Mouse (Mus musculus): ENCODE measurements around the gene Mthfsl.
"Not testable (repeated sequence)": the region's sequence is repeated elsewhere in the genome, so short reads cannot be mapped to it uniquely, and the experiment has no call there.

Mthfsl gene

GRCm38 (mm10) chr9:88719989-88720537 lies at the start of gene Mthfsl:
Mthfsl (minus strand) TSS chr9:88720296.
- H3K4me1 ChIP-seq (replicated peaks; ENCODE audit: low read depth, low read length); H3K9me3 ChIP-seq (ENCODE audit: low read length); H3K27me3 ChIP-seq (ENCODE audit: insufficient read depth, low read length); H3K36me3 ChIP-seq (ENCODE audit: insufficient read depth, low read length): not testable (repeated sequence)
- peak within 1 kb of the TSS; percentile 66 for H3K4me3 ChIP-seq (replicated peaks; ENCODE audit: low read length)

GRCm38 (mm10) chr9:88769470-88769869 lies 49.4 kb upstream of the Mthfsl start:
- H3K27me3 ChIP-seq (ENCODE audit: insufficient read depth, low read length); H3K4me3 ChIP-seq (replicated peaks; ENCODE audit: low read length); H3K36me3 ChIP-seq (ENCODE audit: insufficient read depth, low read length); H3K9me3 ChIP-seq (ENCODE audit: low read length); H3K4me1 ChIP-seq (replicated peaks; ENCODE audit: low read depth, low read length): not testable (repeated sequence)

GRCm38 (mm10) chr9:88746687-88747086 lies 26.6 kb upstream of the Mthfsl start:
- not testable (repeated sequence) for H3K4me1 ChIP-seq (replicated peaks; ENCODE audit: low read depth, low read length); H3K9me3 ChIP-seq (ENCODE audit: low read length); H3K27me3 ChIP-seq (ENCODE audit: insufficient read depth, low read length); H3K36me3 ChIP-seq (ENCODE audit: insufficient read depth, low read length); H3K4me3 ChIP-seq (replicated peaks; ENCODE audit: low read length)

- H3K4me3 ChIP-seq (replicated peaks; ENCODE audit: low read length); H3K27me3 ChIP-seq (ENCODE audit: insufficient read depth, low read length); H3K9me3 ChIP-seq (ENCODE audit: low read length): not testable (repeated sequence)
Observed at GRCm38 (mm10) chr9:88746046-88746445, 25.9 kb upstream of the Mthfsl start.

GRCm38 (mm10) chr9:88735289-88735688 lies 15.2 kb upstream of the Mthfsl start:
- H3K36me3 ChIP-seq (ENCODE audit: insufficient read depth, low read length); H3K9me3 ChIP-seq (ENCODE audit: low read length); H3K4me1 ChIP-seq (replicated peaks; ENCODE audit: low read depth, low read length); H3K4me3 ChIP-seq (replicated peaks; ENCODE audit: low read length); H3K27me3 ChIP-seq (ENCODE audit: insufficient read depth, low read length): not testable (repeated sequence)

More at GRCm38 (mm10) chr9:88746046-88746445, 25.9 kb upstream of the Mthfsl start:
- H3K36me3 ChIP-seq (ENCODE audit: insufficient read depth, low read length); H3K4me1 ChIP-seq (replicated peaks; ENCODE audit: low read depth, low read length): not testable (repeated sequence)

GRCm38 (mm10) chr9:88733182-88733581 lies 13.1 kb upstream of the Mthfsl start:
- not testable (repeated sequence) for H3K27me3 ChIP-seq (ENCODE audit: insufficient read depth, low read length); H3K4me3 ChIP-seq (replicated peaks; ENCODE audit: low read length); H3K36me3 ChIP-seq (ENCODE audit: insufficient read depth, low read length); H3K4me1 ChIP-seq (replicated peaks; ENCODE audit: low read depth, low read length); H3K9me3 ChIP-seq (ENCODE audit: low read length)

- H3K4me3 ChIP-seq (replicated peaks; ENCODE audit: low read length); H3K4me1 ChIP-seq (replicated peaks; ENCODE audit: low read depth, low read length); H3K36me3 ChIP-seq (ENCODE audit: insufficient read depth, low read length); H3K9me3 ChIP-seq (ENCODE audit: low read length); H3K27me3 ChIP-seq (ENCODE audit: insufficient read depth, low read length): not testable (repeated sequence)
Observed at GRCm38 (mm10) chr9:88732334-88732733, 12.2 kb upstream of the Mthfsl start.

GRCm38 (mm10) chr9:88731728-88732127 lies 11.6 kb upstream of the Mthfsl start, which contains the start of gene Bcl2a1d:
Bcl2a1d (minus strand) TSS chr9:88731914.
- H3K36me3 ChIP-seq (ENCODE audit: insufficient read depth, low read length); H3K27me3 ChIP-seq (ENCODE audit: insufficient read depth, low read length); H3K4me1 ChIP-seq (replicated peaks; ENCODE audit: low read depth, low read length); H3K4me3 ChIP-seq (replicated peaks; ENCODE audit: low read length); H3K9me3 ChIP-seq (ENCODE audit: low read length): not testable (repeated sequence)

- not testable (repeated sequence) for H3K4me1 ChIP-seq (replicated peaks; ENCODE audit: low read depth, low read length); H3K36me3 ChIP-seq (ENCODE audit: insufficient read depth, low read length); H3K9me3 ChIP-seq (ENCODE audit: low read length); H3K4me3 ChIP-seq (replicated peaks; ENCODE audit: low read length); H3K27me3 ChIP-seq (ENCODE audit: insufficient read depth, low read length)
Observed at GRCm38 (mm10) chr9:88728311-88728710, 8.2 kb upstream of the Mthfsl start.

- not testable (repeated sequence) for H3K36me3 ChIP-seq (ENCODE audit: insufficient read depth, low read length); H3K4me1 ChIP-seq (replicated peaks; ENCODE audit: low read depth, low read length); H3K4me3 ChIP-seq (replicated peaks; ENCODE audit: low read length)
Observed at GRCm38 (mm10) chr9:88721628-88722027, 1.5 kb upstream of the Mthfsl start.

GRCm38 (mm10) chr9:88719073-88719921 lies 799 bp downstream of the Mthfsl start:
- not testable (repeated sequence) for H3K36me3 ChIP-seq (ENCODE audit: insufficient read depth, low read length); H3K4me1 ChIP-seq (replicated peaks; ENCODE audit: low read depth, low read length); H3K27me3 ChIP-seq (ENCODE audit: insufficient read depth, low read length); H3K9me3 ChIP-seq (ENCODE audit: low read length)
- H3K4me3 ChIP-seq (replicated peaks; ENCODE audit: low read length), result peak overlapping the region; percentile 46

More at GRCm38 (mm10) chr9:88721628-88722027, 1.5 kb upstream of the Mthfsl start:
- not testable (repeated sequence) for H3K27me3 ChIP-seq (ENCODE audit: insufficient read depth, low read length); H3K9me3 ChIP-seq (ENCODE audit: low read length)

GRCm38 (mm10) chr9:88718593-88718992 lies 1.5 kb downstream of the Mthfsl start:
- not testable (repeated sequence) for H3K4me3 ChIP-seq (replicated peaks; ENCODE audit: low read length); H3K9me3 ChIP-seq (ENCODE audit: low read length); H3K27me3 ChIP-seq (ENCODE audit: insufficient read depth, low read length); H3K4me1 ChIP-seq (replicated peaks; ENCODE audit: low read depth, low read length); H3K36me3 ChIP-seq (ENCODE audit: insufficient read depth, low read length)

GRCm38 (mm10) chr9:88718140-88718539 lies 2.0 kb downstream of the Mthfsl start:
- H3K36me3 ChIP-seq (ENCODE audit: insufficient read depth, low read length); H3K9me3 ChIP-seq (ENCODE audit: low read length); H3K4me1 ChIP-seq (replicated peaks; ENCODE audit: low read depth, low read length); H3K4me3 ChIP-seq (replicated peaks; ENCODE audit: low read length); H3K27me3 ChIP-seq (ENCODE audit: insufficient read depth, low read length): not testable (repeated sequence)

- H3K36me3 ChIP-seq (ENCODE audit: insufficient read depth, low read length); H3K9me3 ChIP-seq (ENCODE audit: low read length); H3K4me3 ChIP-seq (replicated peaks; ENCODE audit: low read length); H3K27me3 ChIP-seq (ENCODE audit: insufficient read depth, low read length); H3K4me1 ChIP-seq (replicated peaks; ENCODE audit: low read depth, low read length): not testable (repeated sequence)
Observed at GRCm38 (mm10) chr9:88714515-88714914, 5.6 kb downstream of the Mthfsl start.
